Mouse (Mus musculus) liver, adult 2 months (tissue): Measurements from ENCODE around the gene Ttll3. TPM values are rescaled to one million over a fixed set of nuclear protein-coding genes. Genes with fewer than 3 reads are reported as not detected.

Experiments
- DNase-seq: peaks from one replicate; pipeline ENCODE4 v3.0.0-alpha.2; 2011; ENCODE audit warnings: low read depth, low spot score; ENCODE audit errors: extremely low read depth
- H3K27ac ChIP-seq: fragments of 200-500 bp; replicated peaks from 2 replicates; pipeline ENCODE4 v1.5.1; 2012; ENCODE audit warnings: low read depth, mild to moderate bottlenecking, control low read depth, inconsistent platforms, low read length; ENCODE audit not compliant: insufficient read depth
- H3K27me3 ChIP-seq: fragments of 200-500 bp; 2 replicates; pipeline ENCODE4 v1.6.1; 2012; ENCODE audit warnings: mild to moderate bottlenecking, moderate library complexity, low read length, inconsistent platforms; ENCODE audit not compliant: control insufficient read depth, insufficient read depth
- H3K36me3 ChIP-seq: fragments of 200-500 bp; 2 replicates; pipeline ENCODE4 v1.6.1; 2012; ENCODE audit warnings: low read length, inconsistent platforms; ENCODE audit not compliant: control insufficient read depth, insufficient read depth
- H3K4me1 ChIP-seq: fragments of 200-500 bp; 2 replicates; pipeline ENCODE4 v1.6.1; 2011; ENCODE audit warnings: low read length; ENCODE audit not compliant: control insufficient read depth, insufficient read depth
- H3K4me3 ChIP-seq: fragments of 200-500 bp; 2 replicates; pipeline ENCODE4 v1.5.1; 2011; ENCODE audit warnings: low read depth, mild to moderate bottlenecking, control low read depth, low read length, moderate library complexity; ENCODE audit not compliant: insufficient read depth
- H3K79me2 ChIP-seq: fragments of 200-500 bp; 2 replicates; pipeline ENCODE4 v1.6.1; 2012; ENCODE audit warnings: inconsistent platforms, mild to moderate bottlenecking, low read length, moderate library complexity; ENCODE audit not compliant: control insufficient read depth, insufficient read depth
- H3K9ac ChIP-seq: fragments of 200-500 bp; 2 replicates; pipeline ENCODE4 v1.6.1; 2012; ENCODE audit warnings: low read depth, mild to moderate bottlenecking, control low read depth, inconsistent platforms, low read length
- CTCF ChIP-seq: fragments of 200-500 bp; IDR thresholded peaks from 2 replicates; pipeline ENCODE4 v1.5.1; 2011; ENCODE audit warnings: low read depth, low read length, control low read depth
- POLR2A ChIP-seq: fragments of 200-500 bp; IDR thresholded peaks from 2 replicates; pipeline ENCODE4 v1.6.1; 2011; ENCODE audit warnings: low read length, control low read depth; ENCODE audit not compliant: insufficient read depth; ENCODE audit errors: extremely low read depth
- WGBS: fragments of 180-500 bp; shearing (Covaris S2); methylation state at CpG from one replicate; pipeline ENCODE4 v1.1.7; 2018; 5-methylcytosine and 5-hydroxymethylcytosine counted together
- polyA plus RNA-seq: library from polyadenylated mRNA; depleted of rRNA; stranded (reverse); fragments of >200 nt; gene quantifications from 2 replicates; pipeline ENCODE4 v1.2.3, GENCODE M21; 2012
- total RNA-seq: library from RNA; depleted of rRNA; stranded (reverse); fragments of >200 nt; gene quantifications from 2 replicates; pipeline ENCODE4 v1.2.3, GENCODE M21; 2014

Ttll3 gene
- total and polyA plus RNA-seq, 2 experiments = 0.65 to 1.7 TPM

DNA sequence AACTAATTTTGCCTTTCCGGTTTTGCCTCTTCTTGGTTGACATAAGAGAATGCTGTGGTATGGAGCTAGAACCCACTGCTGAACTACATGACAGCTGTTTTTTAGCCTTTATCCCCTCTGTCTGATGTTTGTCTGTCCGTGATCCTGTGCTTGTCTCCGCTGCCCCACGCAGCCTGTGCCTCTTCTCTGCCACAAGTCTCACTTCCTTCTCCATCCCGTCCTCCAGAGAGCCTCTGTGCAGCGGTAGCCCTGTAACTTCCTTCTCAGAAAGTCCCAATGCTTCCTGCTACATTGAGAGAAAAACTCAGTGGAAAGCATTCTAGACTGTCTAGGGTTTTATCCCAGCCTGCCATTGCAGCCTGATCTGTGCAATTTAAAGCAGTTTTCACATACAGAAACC, 9.8 kb upstream of the Ttll3 start:
- H3K4me3 ChIP-seq = peak overlapping the region; percentile 91; the same call in 1 of the 2 replicates
- 56% methylated on average over 6 of the region's 6 CpGs for WGBS
- peaks cover 18% of the 10 kb centered on the region for H3K36me3 ChIP-seq
- H3K27me3 ChIP-seq = no peaks in the 10 kb centered on the region
- no peak overlapping the region for H3K9ac ChIP-seq
- H3K79me2 ChIP-seq = peaks cover 20% of the 10 kb centered on the region; the same call in 1 of the 2 replicates
- no peak overlapping the region for H3K27ac ChIP-seq
- no peak for TF ChIP-seq POLR2A
- TF ChIP-seq CTCF = no peak
- no peak for DNase-seq
- H3K4me1 ChIP-seq = peaks cover 7% of the 10 kb centered on the region

DNA sequence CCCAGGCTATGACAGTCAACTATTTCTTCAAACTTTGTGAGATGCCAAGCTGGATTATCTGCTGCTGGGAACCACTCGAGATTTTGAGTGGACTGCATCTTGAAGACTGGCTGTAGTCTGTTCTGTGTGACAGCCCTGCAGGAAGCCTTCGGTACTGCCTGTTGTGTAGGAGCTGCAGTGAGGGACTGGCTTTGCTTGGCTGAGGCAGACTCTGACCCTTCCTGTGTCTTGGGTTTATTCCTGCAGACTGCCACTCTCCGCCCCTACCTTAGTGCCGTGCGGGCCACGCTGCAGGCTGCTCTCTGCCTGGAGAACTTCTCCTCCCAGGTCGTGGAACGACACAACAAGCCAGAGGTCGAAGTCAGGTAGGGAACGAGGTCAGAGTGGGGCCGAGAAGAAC, 8.6 kb upstream of the Ttll3 start:
- WGBS = 91% methylated on average over 11 of the region's 11 CpGs

DNA sequence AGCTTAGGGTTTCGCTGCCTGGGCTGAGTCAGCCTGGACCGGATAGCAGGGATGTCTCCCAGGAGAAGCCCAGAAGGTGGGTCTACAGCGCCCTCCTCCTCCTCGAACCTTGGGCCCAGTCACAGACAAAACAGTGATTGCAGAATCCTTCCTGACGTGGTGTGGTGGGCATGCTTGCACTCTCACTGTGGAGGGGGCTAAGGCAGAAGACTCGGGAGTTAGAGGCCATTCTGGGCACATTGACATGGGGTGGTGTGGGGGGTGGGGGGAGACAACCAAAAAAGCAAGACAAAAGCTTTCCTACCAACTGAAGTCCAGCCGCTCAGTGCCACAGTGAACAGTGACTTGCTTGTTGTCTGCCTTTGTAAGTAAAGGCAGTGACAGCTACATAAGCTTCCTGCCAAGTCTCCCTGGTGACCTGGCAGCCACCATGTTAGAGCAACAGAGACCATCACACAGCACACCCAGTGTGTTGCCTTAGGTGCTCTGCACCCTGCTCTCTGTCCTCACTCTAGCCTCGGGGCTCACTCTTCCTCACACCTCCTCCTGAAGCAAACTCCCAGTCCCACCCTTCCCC, 4.6 kb upstream of the Ttll3 start:
- H3K9ac ChIP-seq = no peak overlapping the region

More for the DNA sequence above, 8.6 kb upstream of the Ttll3 start:
- TF ChIP-seq CTCF (no peak), POLR2A (no peak)
- H3K36me3 ChIP-seq = peaks cover 24% of the 10 kb centered on the region
- DNase-seq = no peak
- peaks cover 7% of the 10 kb centered on the region for H3K4me1 ChIP-seq
- H3K27ac ChIP-seq = no peak overlapping the region
- no peaks in the 10 kb centered on the region for H3K27me3 ChIP-seq
- no peak overlapping the region for H3K4me3 ChIP-seq
- peaks cover 20% of the 10 kb centered on the region; the same call in 1 of the 2 replicates for H3K79me2 ChIP-seq
- no peak overlapping the region for H3K9ac ChIP-seq

DNA sequence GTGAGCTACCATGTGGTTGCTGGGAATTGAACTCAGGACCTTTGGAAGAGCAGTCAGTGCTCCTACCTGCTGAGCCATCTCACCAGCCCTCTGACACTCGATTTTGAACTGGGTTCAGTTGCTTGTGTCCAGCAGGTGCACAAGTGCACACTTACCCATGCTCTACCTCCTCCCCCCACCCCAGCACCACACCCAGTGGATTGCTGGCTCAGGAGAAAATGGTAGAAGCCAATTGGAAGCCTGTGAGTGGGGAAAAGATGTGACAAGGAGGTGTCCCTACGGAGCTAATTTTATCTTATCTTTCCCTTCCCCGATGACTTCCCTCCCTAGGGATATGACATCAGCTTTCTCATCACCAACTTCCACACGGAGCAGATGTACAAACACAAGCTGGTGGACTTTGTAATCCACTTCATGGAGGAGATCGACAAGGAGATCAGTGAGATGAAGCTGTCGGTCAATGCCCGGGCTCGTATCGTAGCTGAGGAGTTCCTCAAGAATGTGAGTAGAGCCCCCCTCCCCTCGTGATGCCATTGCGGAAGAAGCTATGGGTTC, 3.8 kb upstream of the Ttll3 start:
- Histone ChIP-seq H3K27me3 (no peaks in the 10 kb centered on the region), H3K36me3 (peaks cover 49% of the 10 kb centered on the region), H3K4me1 (peaks cover 3% of the 10 kb centered on the region; the same call in 1 of the 2 replicates), H3K27ac (no peak overlapping the region), H3K79me2 (peaks cover 6% of the 10 kb centered on the region; the same call in 1 of the 2 replicates), H3K4me3 (no peak overlapping the region), H3K9ac (no peak overlapping the region)
- 77% methylated on average over 11 of the region's 11 CpGs for WGBS
- no peak for TF ChIP-seq POLR2A
- no peak for TF ChIP-seq CTCF
- DNase-seq = no peak

More for the DNA sequence above, 4.6 kb upstream of the Ttll3 start:
- H3K27me3 ChIP-seq = no peaks in the 10 kb centered on the region
- DNase-seq = no peak
- H3K4me3 ChIP-seq = no peak overlapping the region
- H3K36me3 ChIP-seq = peaks cover 42% of the 10 kb centered on the region
- WGBS = 96% methylated on average over 8 of the region's 8 CpGs
- H3K79me2 ChIP-seq = peaks cover 7% of the 10 kb centered on the region; the same call in 1 of the 2 replicates
- H3K27ac ChIP-seq = no peak overlapping the region
- no peaks in the 10 kb centered on the region for H3K4me1 ChIP-seq
- TF ChIP-seq POLR2A = no peak
- TF ChIP-seq CTCF = no peak

DNA sequence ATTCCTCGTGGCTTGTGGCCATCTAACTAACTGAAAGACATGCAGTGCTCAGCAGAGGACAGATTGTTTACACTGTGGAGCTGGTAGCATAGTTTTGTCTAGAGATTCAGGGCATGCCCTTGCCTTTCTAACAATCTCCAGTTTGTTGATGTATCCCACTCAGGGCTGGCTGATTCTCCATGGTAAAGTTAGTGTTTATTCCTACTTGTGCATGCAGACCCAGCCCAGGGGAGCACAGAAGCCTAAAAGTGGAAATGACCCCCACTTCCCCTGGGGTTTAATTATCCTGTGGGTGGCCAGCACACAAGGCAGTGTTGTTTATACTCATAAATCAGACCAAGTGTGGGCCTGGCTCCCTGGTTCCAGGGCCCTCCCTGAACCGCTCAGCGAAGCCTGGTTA, 3.0 kb upstream of the Ttll3 start:
- Histone ChIP-seq H3K27me3 (no peaks in the 10 kb centered on the region), H3K4me3 (no peak overlapping the region), H3K79me2 (no peaks in the 10 kb centered on the region), H3K9ac (no peak overlapping the region), H3K36me3 (peaks cover 50% of the 10 kb centered on the region), H3K4me1 (peaks cover 10% of the 10 kb centered on the region), H3K27ac (no peak overlapping the region)
- no peak for DNase-seq
- WGBS = 80% methylated on average over 3 of the region's 3 CpGs
- TF ChIP-seq CTCF = no peak
- no peak for TF ChIP-seq POLR2A

DNA sequence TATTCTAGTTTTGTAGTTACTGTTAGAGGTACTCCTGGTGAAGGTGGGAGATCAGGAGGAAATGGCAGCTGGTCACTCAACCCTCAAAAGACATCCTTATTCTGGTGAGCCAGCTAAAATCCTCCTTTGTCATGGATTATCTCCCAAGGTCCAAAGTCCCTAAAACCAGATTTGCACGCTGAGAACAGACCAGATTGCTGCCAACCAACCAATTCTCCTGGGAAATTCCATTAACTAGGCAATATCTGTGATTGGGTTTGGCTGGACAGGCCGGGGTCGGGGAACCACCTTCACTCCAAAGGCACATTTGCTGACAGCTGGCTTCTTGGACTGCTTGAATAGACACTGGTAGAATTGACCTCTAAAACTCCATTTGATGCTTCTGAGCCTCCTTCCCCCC, 1.7 kb downstream of the Ttll3 start:
- TF ChIP-seq CTCF (no peak), POLR2A (no peak)
- peaks cover 24% of the 10 kb centered on the region for H3K36me3 ChIP-seq
- H3K9ac ChIP-seq = no peak overlapping the region
- H3K27ac ChIP-seq = no peak overlapping the region
- WGBS = 23% methylated on average over 3 of the region's 3 CpGs
- no peaks in the 10 kb centered on the region for H3K27me3 ChIP-seq
- DNase-seq = peak; percentile 84
- peaks cover 17% of the 10 kb centered on the region for H3K4me1 ChIP-seq
- no peaks in the 10 kb centered on the region for H3K79me2 ChIP-seq
- H3K4me3 ChIP-seq = no peak overlapping the region
